Mouse (Mus musculus) hindbrain, embryonic 13.5 days (tissue): ENCODE results near the gene Prrt2. TPM values are rescaled to one million over a fixed set of nuclear protein-coding genes. Genes with fewer than 3 reads are reported as not detected.
A peak's percentile ranks its signal among the peaks of the same experiment; 100 is the strongest.

Experiments used
- ATAC-seq: fragments of 200-750 bp; cut with Nextera tagmentation; 2 replicates; pipeline ENCODE4 v1.8.0; 2017; ENCODE audit warnings: moderate TSS enrichment; ENCODE audit not compliant: low FRiP score
- H3K27ac ChIP-seq: fragments of 300-500 bp; sonication (generic); 2 replicates; pipeline ENCODE4 v1.5.1; 2015; ENCODE audit warnings: inconsistent platforms, mild to moderate bottlenecking, moderate library complexity
- H3K27me3 ChIP-seq: fragments of 300-500 bp; sonication (generic); 2 replicates; pipeline ENCODE4 v1.6.1; 2015; ENCODE audit warnings: mild to moderate bottlenecking, inconsistent platforms
- H3K36me3 ChIP-seq: fragments of 300-500 bp; sonication (generic); 2 replicates; pipeline ENCODE4 v1.6.1; 2015; ENCODE audit warnings: mild to moderate bottlenecking, inconsistent platforms
- H3K4me1 ChIP-seq: fragments of 300-500 bp; sonication (generic); replicated peaks from 2 replicates; pipeline ENCODE4 v1.6.1; 2015; ENCODE audit warnings: inconsistent platforms
- H3K4me2 ChIP-seq: fragments of 300-500 bp; sonication (generic); 2 replicates; pipeline ENCODE4 v1.6.1; 2015; ENCODE audit warnings: inconsistent platforms, mild to moderate bottlenecking, moderate library complexity
- H3K4me3 ChIP-seq: fragments of 300-500 bp; sonication (generic); 2 replicates; pipeline ENCODE4 v1.5.1; 2015; ENCODE audit warnings: mild to moderate bottlenecking, inconsistent platforms
- H3K9ac ChIP-seq: fragments of 300-500 bp; sonication (generic); 2 replicates; pipeline ENCODE4 v1.6.1; 2015; ENCODE audit warnings: mild to moderate bottlenecking, inconsistent platforms
- H3K9me3 ChIP-seq: fragments of 300-500 bp; sonication (generic); 2 replicates; pipeline ENCODE4 v1.6.1; 2016; ENCODE audit warnings: inconsistent platforms
- WGBS: fragments of 180-500 bp; shearing (Covaris S2); methylation state at CpG from one replicate; pipeline ENCODE4 v1.1.7; 2015; 5-methylcytosine and 5-hydroxymethylcytosine counted together
- polyA plus RNA-seq: library from polyadenylated mRNA; unstranded; fragments of >200 nt; fragmentation: Nextera tagmentation; extraction: Ambion mirVana; gene quantifications from 2 replicates; pipeline ENCODE4 v1.2.1, GENCODE M21; 2015

Prrt2 gene
- polyA plus RNA-seq, 1 experiment from 2014 or later: 18.3 TPM

DNA sequence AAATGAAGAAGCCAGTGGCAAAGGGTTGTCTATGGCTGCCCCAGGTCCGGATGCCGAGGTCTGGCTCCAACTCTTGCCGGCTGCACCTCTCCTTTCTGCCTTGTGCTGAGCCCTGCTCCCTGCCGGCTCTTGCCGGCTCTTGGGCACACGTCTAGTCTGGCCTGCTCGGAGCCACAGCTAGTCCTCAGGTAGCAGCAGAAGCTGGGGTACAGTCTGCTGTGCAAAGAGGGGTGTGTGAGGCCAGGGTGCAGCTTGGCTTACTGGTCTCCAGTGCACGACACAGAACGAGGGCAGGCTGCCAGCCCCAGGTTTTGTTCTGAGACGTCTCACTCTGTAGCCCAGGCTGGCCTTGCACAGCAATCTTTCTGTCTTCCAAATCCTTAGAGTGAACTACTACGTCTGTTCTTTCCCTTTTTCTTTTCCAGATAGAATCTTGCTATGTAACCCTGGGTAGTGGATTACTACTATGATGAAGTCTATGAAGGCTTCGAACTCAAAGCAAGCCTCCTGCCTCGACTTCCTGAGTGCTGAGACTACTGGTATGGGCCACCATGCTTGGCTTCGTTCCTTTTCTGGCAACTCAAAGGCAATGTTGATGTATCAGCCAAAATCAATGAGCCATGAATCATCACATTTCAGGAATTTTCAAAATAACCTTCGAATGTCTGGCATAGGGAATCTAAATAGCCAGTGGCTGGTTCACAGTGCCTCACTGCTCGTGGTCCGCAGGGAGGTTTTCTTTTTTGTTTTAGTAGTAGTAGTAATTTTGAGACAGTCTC, 11.5 kb downstream of the Prrt2 start:
- Histone ChIP-seq H3K9ac (no peak overlapping the region), H3K9me3 (no peaks in the 10 kb centered on the region), H3K4me3 (no peak overlapping the region), H3K4me1 (peaks cover 27% of the 10 kb centered on the region), H3K36me3 (peaks cover 27% of the 10 kb centered on the region), H3K27me3 (no peaks in the 10 kb centered on the region), H3K27ac (peak overlapping the region; percentile 66; the same call in 1 of the 2 replicates), H3K4me2 (no peak overlapping the region)
- ATAC-seq: no peak
- 84% methylated on average over 17 of the region's 17 CpGs for WGBS

DNA sequence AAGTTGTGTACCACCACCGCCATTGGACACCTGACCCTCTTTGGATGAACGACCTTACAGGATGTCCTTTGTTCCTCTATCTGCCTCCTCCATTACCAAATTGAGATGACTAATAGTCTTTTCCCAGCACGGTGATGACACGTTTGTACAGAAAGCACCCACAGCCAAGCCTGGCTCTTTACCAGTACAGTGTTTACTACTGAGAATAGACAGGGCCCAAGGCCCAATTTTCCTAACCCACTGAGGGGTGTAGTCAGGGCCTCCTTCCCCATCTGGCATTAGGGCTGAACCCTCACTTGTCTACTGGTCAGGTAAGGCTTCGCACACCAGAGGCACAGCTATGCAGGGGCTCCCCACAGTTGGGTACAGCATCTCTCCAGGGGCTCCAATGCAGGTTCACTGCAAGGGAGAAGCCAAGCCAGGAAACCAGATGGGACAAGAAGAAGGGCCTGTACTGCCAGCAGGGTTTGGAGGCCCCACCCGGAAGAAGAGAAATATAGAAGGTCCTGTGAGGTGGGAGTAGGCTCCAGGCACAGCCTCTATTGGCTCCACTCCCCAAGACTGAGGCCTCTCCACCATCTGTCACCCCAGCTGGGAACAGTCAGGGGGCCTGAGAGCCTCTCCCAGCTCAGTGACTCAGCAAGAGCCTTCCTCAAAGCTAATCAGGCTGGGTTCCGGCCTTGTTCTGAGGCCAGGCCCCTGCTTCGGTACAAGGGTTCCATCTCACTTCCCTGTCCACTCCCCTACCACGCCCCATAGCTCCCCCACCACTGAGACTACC, 12.6 kb downstream of the Prrt2 start:
- Histone ChIP-seq H3K36me3 (peaks cover 16% of the 10 kb centered on the region), H3K27me3 (no peaks in the 10 kb centered on the region), H3K4me1 (peaks cover 17% of the 10 kb centered on the region), H3K9ac (peak overlapping the region; percentile 49; the same call in 1 of the 2 replicates), H3K4me2 (no peak overlapping the region), H3K9me3 (no peaks in the 10 kb centered on the region; the same call in 1 of the 2 replicates), H3K4me3 (no peak overlapping the region), H3K27ac (peak overlapping the region; percentile 66)
- WGBS: 61% methylated on average over 9 of the region's 9 CpGs
- ATAC-seq: peak; percentile 66; the same call in 1 of the 2 replicates

GRCm38 (mm10) chr7:127007313-127008024, 13.5 kb downstream of the Prrt2 start:
- Histone ChIP-seq H3K27ac (no peak overlapping the region), H3K9me3 (no peaks in the 10 kb centered on the region; the same call in 1 of the 2 replicates), H3K9ac (no peak overlapping the region), H3K36me3 (peaks cover 7% of the 10 kb centered on the region; the same call in 1 of the 2 replicates), H3K4me3 (no peak overlapping the region), H3K4me1 (peaks cover 12% of the 10 kb centered on the region; the same call in 1 of the 2 replicates), H3K27me3 (no peaks in the 10 kb centered on the region), H3K4me2 (no peak overlapping the region)
- 81% methylated on average over 6 of the region's 6 CpGs for WGBS
- ATAC-seq: no peak

GRCm38 (mm10) chr7:127004122-127004875, 16.7 kb downstream of the Prrt2 start:
- WGBS: 89% methylated on average over 4 of the region's 4 CpGs
- Histone ChIP-seq H3K4me2 (no peak overlapping the region), H3K4me3 (no peak overlapping the region), H3K36me3 (no peaks in the 10 kb centered on the region), H3K9me3 (no peaks in the 10 kb centered on the region; the same call in 1 of the 2 replicates), H3K27me3 (no peaks in the 10 kb centered on the region), H3K9ac (no peak overlapping the region), H3K27ac (no peak overlapping the region), H3K4me1 (peaks cover 10% of the 10 kb centered on the region; the same call in 1 of the 2 replicates)
- no peak for ATAC-seq

- 92% methylated on average over 5 of the region's 5 CpGs for WGBS
- Histone ChIP-seq H3K27me3 (no peaks in the 10 kb centered on the region), H3K4me2 (no peak overlapping the region), H3K9me3 (no peaks in the 10 kb centered on the region; the same call in 1 of the 2 replicates), H3K27ac (no peak overlapping the region), H3K9ac (no peak overlapping the region), H3K4me1 (peaks cover 5% of the 10 kb centered on the region; the same call in 1 of the 2 replicates), H3K4me3 (no peak overlapping the region), H3K36me3 (no peaks in the 10 kb centered on the region)
- no peak for ATAC-seq
These were observed 17.4 kb downstream of the Prrt2 start for GRCm38 (mm10) chr7:127003620-127004019.

- Histone ChIP-seq H3K4me1 (no peaks in the 10 kb centered on the region), H3K9me3 (no peaks in the 10 kb centered on the region; the same call in 1 of the 2 replicates), H3K9ac (no peak overlapping the region), H3K4me2 (no peak overlapping the region), H3K4me3 (no peak overlapping the region), H3K27me3 (no peaks in the 10 kb centered on the region), H3K27ac (no peak overlapping the region), H3K36me3 (no peaks in the 10 kb centered on the region)
- ATAC-seq: no peak
- WGBS: 87% methylated on average over 10 of the region's 10 CpGs
These were observed 21.4 kb downstream of the Prrt2 start for GRCm38 (mm10) chr7:126999568-126999967.

DNA sequence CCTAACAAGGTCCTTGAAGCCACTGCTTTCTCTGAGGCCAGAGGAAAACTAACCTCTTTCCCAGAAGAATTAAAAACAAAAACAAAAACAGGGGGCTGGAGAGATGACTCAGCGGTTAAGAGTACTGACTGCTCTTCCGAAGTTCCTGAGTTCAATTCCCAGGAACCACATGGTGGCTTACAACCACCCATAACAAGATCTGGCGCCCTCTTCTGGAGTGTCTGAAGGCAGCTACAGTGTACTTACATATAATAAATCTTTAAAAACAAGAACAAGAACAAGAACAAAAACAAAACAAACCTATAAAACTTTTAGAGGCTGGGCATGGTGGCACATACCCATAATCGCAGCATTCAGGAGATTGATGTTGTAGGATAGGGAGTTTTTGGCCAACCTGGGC, 24.6 kb downstream of the Prrt2 start:
- WGBS: 84% methylated on average over 4 of the region's 4 CpGs
- Histone ChIP-seq H3K4me2 (no peak overlapping the region), H3K9me3 (no peaks in the 10 kb centered on the region), H3K4me3 (no peak overlapping the region), H3K36me3 (no peaks in the 10 kb centered on the region), H3K27me3 (no peaks in the 10 kb centered on the region), H3K9ac (no peak overlapping the region), H3K27ac (no peak overlapping the region), H3K4me1 (no peaks in the 10 kb centered on the region)
- ATAC-seq: no peak

DNA sequence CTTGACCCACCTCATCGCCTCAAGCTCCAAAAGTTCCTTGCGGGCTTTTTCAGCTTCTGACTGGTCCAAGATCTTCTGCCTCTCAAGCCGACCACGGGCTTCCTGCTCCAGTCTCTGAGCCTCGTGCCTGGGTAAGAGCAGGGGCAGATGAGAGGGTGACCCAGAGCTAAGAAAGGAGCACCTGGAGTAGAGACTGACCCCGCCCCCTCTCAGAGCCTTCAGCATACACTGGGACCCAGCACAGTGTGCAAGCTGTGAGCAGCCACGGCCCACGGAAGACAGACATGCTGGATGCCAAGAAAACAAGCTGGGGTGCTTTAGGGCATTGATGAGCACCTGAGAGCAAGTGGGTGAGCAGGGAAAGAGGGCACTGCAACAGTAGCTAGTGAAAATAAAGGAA, 32.2 kb downstream of the Prrt2 start:
- ATAC-seq: no peak

GRCm38 (mm10) chr7:126986319-126986718, 34.7 kb downstream of the Prrt2 start:
- Histone ChIP-seq H3K4me3 (no peak overlapping the region), H3K27ac (no peak overlapping the region), H3K27me3 (no peaks in the 10 kb centered on the region), H3K9me3 (no peaks in the 10 kb centered on the region), H3K36me3 (peaks cover 4% of the 10 kb centered on the region), H3K4me2 (no peak overlapping the region), H3K9ac (no peak overlapping the region), H3K4me1 (no peaks in the 10 kb centered on the region)
- 48% methylated on average over 9 of the region's 9 CpGs for WGBS
- ATAC-seq: no peak

More for the DNA sequence above, 32.2 kb downstream of the Prrt2 start:
- Histone ChIP-seq H3K4me3 (no peak overlapping the region), H3K27me3 (no peaks in the 10 kb centered on the region), H3K4me2 (no peak overlapping the region), H3K36me3 (no peaks in the 10 kb centered on the region), H3K9ac (no peak overlapping the region), H3K9me3 (no peaks in the 10 kb centered on the region), H3K4me1 (no peaks in the 10 kb centered on the region), H3K27ac (no peak overlapping the region)
- WGBS: 74% methylated on average over 8 of the region's 8 CpGs

GRCm38 (mm10) chr7:126984667-126985444, 36.2 kb downstream of the Prrt2 start:
- H3K9me3 ChIP-seq: no peaks in the 10 kb centered on the region
- WGBS: 69% methylated on average over 10 of the region's 10 CpGs
- no peak for ATAC-seq

GRCm38 (mm10) chr7:126983113-126983512, 37.9 kb downstream of the Prrt2 start:
- no peaks in the 10 kb centered on the region for H3K27me3 ChIP-seq
- no peak overlapping the region for H3K4me2 ChIP-seq
- no peak for ATAC-seq
- H3K4me1 ChIP-seq: peaks cover 5% of the 10 kb centered on the region; the same call in 1 of the 2 replicates
- H3K4me3 ChIP-seq: no peak overlapping the region
- WGBS: 85% methylated on average over 7 of the region's 7 CpGs
- no peak overlapping the region for H3K9ac ChIP-seq
- H3K36me3 ChIP-seq: peaks cover 34% of the 10 kb centered on the region
- H3K9me3 ChIP-seq: no peaks in the 10 kb centered on the region
- H3K27ac ChIP-seq: no peak overlapping the region

More at GRCm38 (mm10) chr7:126984667-126985444, 36.2 kb downstream of the Prrt2 start:
- Histone ChIP-seq H3K4me1 (no peaks in the 10 kb centered on the region), H3K4me3 (no peak overlapping the region), H3K9ac (no peak overlapping the region), H3K36me3 (peaks cover 17% of the 10 kb centered on the region), H3K27ac (no peak overlapping the region), H3K27me3 (no peaks in the 10 kb centered on the region), H3K4me2 (no peak overlapping the region)
